Mouse (Mus musculus): ENCODE data around the gene Nrxn1. TPM values are rescaled to one million over a fixed set of nuclear protein-coding genes. Genes with fewer than 3 reads are reported as not detected.
A peak's percentile ranks its signal among the peaks of the same experiment; 100 is the strongest.
"Not testable (repeated sequence)": the region's sequence is repeated elsewhere in the genome, so short reads cannot be mapped to it uniquely, and the experiment has no call there.

Gene Nrxn1
- polyA plus RNA-seq, 1 experiment, result 2.4 TPM

DNA sequence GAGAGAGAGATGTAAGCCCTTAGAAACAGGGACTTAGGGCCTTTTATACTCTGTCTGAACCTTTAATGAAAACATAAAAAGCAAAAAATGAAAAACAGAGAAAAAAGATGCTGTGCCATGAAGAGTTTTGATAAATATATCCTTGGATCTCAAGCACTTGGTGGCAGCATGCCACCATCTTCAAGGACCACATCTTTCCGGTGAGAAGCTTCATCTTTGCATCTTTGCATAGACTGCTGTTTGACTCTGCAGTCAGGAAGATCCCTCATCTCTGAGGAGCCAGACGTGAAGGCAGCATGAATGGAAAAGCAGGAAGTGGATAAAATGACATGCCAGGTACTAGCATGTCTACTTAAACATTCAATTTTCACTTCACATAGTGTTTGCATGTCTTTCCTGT lies 586.8 kb downstream of the Nrxn1 start:
- WGBS, result 47% methylated on average over 2 of the region's 2 CpGs

DNA sequence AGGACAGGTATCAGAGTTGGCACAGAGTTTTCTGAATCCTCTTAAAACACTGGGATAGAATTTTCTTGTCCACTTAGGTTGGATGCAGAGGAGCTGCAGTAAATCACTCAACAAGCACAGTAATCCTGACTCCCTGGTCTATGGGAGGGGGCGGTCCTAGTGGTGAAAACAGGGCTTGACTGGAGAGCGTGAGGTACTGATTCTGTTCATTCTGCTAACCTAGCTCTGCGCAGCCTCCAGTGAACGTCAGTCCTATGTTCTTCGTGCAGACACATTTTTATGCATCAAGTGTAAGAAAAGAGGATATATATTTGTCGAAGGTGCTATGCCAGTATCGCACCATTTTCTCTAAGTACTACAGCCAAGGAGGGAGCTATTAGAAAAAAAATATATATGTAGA lies 588.9 kb downstream of the Nrxn1 start:
- H3K4me1 ChIP-seq (ENCODE audit: control insufficient read depth, insufficient read depth, low read length); H3K4me3 ChIP-seq (replicated peaks; ENCODE audit: extremely low read depth, low read depth, low read length); DNase-seq: not testable (repeated sequence)
- 75% methylated on average over 7 of the region's 7 CpGs for WGBS

More for the DNA sequence above, 586.8 kb downstream of the Nrxn1 start:
- TF ChIP-seq POLR2A (IDR thresholded peaks at IDR 0.05; ENCODE audit: borderline replicate concordance, extremely low read depth, low read depth, low read length) (no peak), CTCF (IDR thresholded peaks at IDR 0.05; ENCODE audit: insufficient read depth, low read length) (no peak)
- Histone ChIP-seq H3K4me1 (ENCODE audit: control insufficient read depth, insufficient read depth, low read length) (no peaks in the 10 kb centered on the region), H3K4me3 (replicated peaks; ENCODE audit: extremely low read depth, low read depth, low read length) (no peak overlapping the region)
- DNase-seq, result no peak

DNA sequence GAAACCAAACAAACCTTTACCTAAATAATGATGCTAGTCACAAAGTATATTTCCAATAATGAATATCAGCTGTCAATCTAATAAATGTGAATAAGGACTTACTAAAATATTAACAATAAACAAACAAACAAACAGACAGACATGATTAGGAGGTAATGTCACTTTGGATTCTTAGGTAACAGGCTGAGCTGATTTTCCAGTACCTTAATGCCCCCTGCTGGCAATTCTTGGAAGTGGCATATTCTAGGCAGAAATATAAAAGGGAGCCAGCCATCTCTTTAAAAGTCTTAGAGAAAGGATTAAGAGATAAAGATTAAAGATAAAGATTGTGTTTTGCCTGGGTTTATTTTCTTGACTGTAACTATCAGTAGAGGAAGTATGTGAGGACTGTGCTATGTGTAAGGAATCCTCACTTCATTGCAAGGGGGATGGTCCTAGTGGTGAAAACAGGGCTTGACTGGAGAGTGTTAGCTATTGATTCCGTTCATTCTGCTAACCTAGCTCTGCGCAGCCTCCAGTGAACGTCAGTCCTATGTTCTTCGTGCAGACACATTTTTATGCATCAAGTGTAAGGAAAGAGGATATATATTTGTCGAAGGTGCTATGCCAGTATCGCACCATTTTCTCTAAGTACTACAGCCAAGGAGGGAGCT lies 591.7 kb downstream of the Nrxn1 start:
- TF ChIP-seq POLR2A (IDR thresholded peaks at IDR 0.05; ENCODE audit: borderline replicate concordance, extremely low read depth, low read depth, low read length) (no peak), CTCF (IDR thresholded peaks at IDR 0.05; ENCODE audit: insufficient read depth, low read length) (0 out of 2 replicates have a peak, but pooled peaks have one; percentile 12)
- H3K4me3 ChIP-seq (replicated peaks; ENCODE audit: extremely low read depth, low read depth, low read length), result no peak overlapping the region
- no peaks in the 10 kb centered on the region for H3K4me1 ChIP-seq (ENCODE audit: control insufficient read depth, insufficient read depth, low read length)
- WGBS, result 50% methylated on average over 6 of the region's 6 CpGs
- DNase-seq, result peak; percentile 9

DNA sequence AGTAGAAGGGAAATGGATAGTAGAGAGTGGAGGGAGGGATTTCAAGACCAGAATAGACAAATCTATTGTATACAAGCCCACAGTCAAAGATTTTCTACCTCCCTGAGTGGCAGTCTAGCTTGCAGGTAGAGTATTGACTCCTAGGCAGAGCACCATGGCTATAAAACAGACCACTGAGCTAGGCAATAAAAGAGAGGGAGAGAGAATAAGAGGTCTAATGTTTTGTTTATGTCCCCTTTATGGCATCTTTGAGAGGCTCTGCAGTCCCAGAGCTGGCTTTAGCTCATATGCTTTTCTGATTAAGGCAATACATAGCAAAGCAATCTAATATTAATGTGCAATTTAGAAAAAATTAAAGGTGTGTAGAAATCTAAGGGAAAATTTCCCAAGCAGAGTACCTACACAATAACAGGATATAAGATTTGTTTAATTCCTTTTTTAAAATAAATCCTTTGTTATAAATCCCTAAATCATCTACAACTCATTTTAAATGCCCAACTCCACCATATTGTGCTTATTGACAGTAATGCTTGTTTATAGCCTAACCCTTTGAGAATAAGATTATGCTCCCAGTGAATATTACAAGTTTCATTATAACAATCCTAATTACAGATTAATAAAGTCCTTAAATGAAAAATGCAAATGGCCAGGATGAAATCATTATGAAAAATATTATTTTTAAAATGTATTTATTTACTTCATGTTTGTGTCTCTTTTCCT lies 613.2 kb downstream of the Nrxn1 start:
- TF ChIP-seq POLR2A (IDR thresholded peaks at IDR 0.05; ENCODE audit: borderline replicate concordance, extremely low read depth, low read depth, low read length), result no peak
- TF ChIP-seq CTCF (IDR thresholded peaks at IDR 0.05; ENCODE audit: insufficient read depth, low read length), result no peak
- Histone ChIP-seq H3K4me1 (ENCODE audit: control insufficient read depth, insufficient read depth, low read length) (no peaks in the 10 kb centered on the region), H3K4me3 (replicated peaks; ENCODE audit: extremely low read depth, low read depth, low read length) (no peak overlapping the region)
- DNase-seq, result no peak

DNA sequence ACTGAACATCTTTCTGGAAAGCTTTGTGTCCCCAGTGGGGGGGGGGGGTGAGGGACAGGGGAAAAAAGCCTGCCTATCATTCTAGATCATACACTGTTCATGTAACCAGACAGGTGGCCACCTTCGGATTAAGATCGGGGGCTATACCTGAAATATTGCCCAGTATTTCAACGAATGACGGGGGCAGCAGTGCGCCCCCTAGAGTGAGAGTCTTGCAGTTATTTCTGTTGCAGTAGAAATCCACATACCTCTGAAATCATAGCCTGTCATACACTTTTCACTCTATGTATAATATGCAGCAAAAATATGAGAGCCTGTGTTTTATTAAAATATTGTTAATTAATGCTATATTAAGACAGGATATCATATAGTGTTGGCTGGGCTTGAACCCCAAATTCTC lies 636.1 kb downstream of the Nrxn1 start:
- DNase-seq, result no peak
- H3K4me1 ChIP-seq (ENCODE audit: control insufficient read depth, insufficient read depth, low read length), result no peaks in the 10 kb centered on the region
- 35% methylated on average over 5 of the region's 5 CpGs for WGBS
- TF ChIP-seq CTCF (IDR thresholded peaks at IDR 0.05; ENCODE audit: insufficient read depth, low read length), result no peak
- no peak for TF ChIP-seq POLR2A (IDR thresholded peaks at IDR 0.05; ENCODE audit: borderline replicate concordance, extremely low read depth, low read depth, low read length)
- H3K4me3 ChIP-seq (replicated peaks; ENCODE audit: extremely low read depth, low read depth, low read length), result no peak overlapping the region

DNA sequence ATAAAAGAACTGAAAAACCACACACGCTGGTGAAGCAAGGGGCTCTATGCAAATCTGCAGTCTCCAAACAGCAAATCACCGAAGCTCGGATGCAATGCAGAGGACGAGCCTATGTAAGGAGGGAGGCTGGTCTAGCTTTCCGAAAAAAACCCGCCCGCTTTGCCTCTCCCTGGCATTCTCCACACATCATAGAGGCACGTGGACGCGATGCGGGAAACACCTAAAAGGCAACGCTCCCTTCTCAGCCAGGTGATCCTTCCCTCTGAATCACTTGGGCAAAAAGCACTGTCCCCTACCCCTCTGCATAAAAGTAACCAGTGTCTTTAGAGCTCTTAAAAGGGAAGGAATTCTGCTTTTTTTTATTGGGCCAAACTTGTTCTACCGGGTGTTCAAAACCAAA lies 637.0 kb downstream of the Nrxn1 start:
- TF ChIP-seq CTCF (IDR thresholded peaks at IDR 0.05; ENCODE audit: insufficient read depth, low read length) (no peak), POLR2A (IDR thresholded peaks at IDR 0.05; ENCODE audit: borderline replicate concordance, extremely low read depth, low read depth, low read length) (no peak)
- WGBS, result 2% methylated on average over 13 of the region's 13 CpGs
- Histone ChIP-seq H3K4me1 (ENCODE audit: control insufficient read depth, insufficient read depth, low read length) (no peaks in the 10 kb centered on the region), H3K4me3 (replicated peaks; ENCODE audit: extremely low read depth, low read depth, low read length) (no peak overlapping the region)
- DNase-seq, result no peak

DNA sequence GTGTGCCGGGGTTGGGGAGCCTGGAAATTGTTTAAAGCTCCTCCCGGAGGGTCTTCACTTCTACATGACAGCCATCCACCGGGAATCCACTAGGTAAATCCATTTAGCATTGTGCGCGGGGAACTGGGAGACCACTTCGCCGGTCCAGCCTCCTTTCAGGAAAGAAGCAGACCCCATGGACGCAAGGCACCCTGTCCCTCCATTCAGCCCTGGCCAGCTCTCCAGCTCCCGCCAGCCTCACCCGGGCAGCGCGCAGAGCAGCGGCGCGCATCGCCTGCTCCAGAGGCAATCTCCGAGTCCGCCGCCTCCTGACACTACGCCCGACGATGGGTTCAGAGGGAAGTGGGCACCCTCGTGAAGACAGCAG lies 637.5 kb downstream of the Nrxn1 start:
- TF ChIP-seq CTCF (IDR thresholded peaks at IDR 0.05; ENCODE audit: insufficient read depth, low read length) (no peak), POLR2A (IDR thresholded peaks at IDR 0.05; ENCODE audit: borderline replicate concordance, extremely low read depth, low read depth, low read length) (no peak)
- under 1% methylated on average over 23 of the region's 23 CpGs for WGBS
- Histone ChIP-seq H3K4me1 (ENCODE audit: control insufficient read depth, insufficient read depth, low read length) (no peaks in the 10 kb centered on the region), H3K4me3 (replicated peaks; ENCODE audit: extremely low read depth, low read depth, low read length) (no peak overlapping the region)
- no peak for DNase-seq

DNA sequence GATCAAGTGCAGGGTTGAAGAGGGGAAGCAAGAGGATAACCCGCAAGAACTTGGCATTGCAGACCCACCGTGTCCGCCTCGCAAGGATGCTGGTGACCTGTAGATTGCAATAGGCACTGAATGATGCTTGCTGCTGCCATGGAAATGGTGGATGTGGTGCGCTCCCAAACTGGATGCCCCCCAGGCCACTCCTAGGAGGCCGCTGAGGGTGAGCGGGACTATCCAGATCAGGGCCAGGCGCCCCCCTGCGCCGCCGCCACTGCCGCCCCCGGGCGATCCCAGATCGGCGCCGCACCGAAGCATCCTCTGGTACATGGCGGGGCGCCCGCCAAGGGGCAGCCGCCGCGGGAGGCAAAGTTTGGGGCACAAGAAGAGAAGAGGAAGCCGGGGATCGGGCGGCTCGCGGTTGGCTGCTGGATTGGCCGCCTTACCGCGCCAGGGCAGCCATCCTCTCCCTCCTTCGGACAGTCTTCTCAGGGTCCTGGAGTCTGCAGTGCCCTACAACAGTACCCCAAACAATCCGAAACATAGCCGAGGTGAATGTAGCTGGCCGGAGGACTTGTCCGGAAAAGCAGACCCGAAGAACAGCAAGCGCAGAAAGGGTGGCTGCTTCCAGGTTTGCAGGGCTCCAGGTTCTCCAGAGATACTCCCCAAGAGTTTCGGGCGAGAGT lies 638.0 kb downstream of the Nrxn1 start:
- DNase-seq, result no peak
- TF ChIP-seq CTCF (IDR thresholded peaks at IDR 0.05; ENCODE audit: insufficient read depth, low read length) (no peak), POLR2A (IDR thresholded peaks at IDR 0.05; ENCODE audit: borderline replicate concordance, extremely low read depth, low read depth, low read length) (no peak)
- 2% methylated on average over 41 of the region's 41 CpGs for WGBS
- no peak overlapping the region for H3K4me3 ChIP-seq (replicated peaks; ENCODE audit: extremely low read depth, low read depth, low read length)
- no peaks in the 10 kb centered on the region for H3K4me1 ChIP-seq (ENCODE audit: control insufficient read depth, insufficient read depth, low read length)

DNA sequence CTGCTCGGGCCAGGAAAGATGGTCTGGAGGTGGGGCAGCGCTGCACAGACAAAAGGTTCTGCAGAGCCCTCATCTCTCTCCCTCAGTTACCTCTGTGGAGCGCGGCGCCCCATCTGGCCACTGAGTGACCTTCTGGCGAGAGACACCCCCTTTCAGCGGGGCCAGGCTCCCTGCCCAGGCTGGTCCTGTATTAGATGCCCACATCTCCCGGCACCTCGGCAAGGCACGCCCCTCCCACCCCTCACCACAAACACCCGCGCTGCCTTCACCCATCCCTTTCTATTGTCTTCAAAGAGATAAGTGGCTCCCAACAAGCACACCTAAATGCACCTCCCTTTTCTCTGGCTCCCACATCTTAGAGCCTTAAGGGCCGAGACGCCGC lies 638.5 kb downstream of the Nrxn1 start:
- no peak for DNase-seq
- TF ChIP-seq CTCF (IDR thresholded peaks at IDR 0.05; ENCODE audit: insufficient read depth, low read length) (no peak), POLR2A (IDR thresholded peaks at IDR 0.05; ENCODE audit: borderline replicate concordance, extremely low read depth, low read depth, low read length) (no peak)
- WGBS, result 7% methylated on average over 15 of the region's 15 CpGs
- Histone ChIP-seq H3K4me1 (ENCODE audit: control insufficient read depth, insufficient read depth, low read length) (no peaks in the 10 kb centered on the region), H3K4me3 (replicated peaks; ENCODE audit: extremely low read depth, low read depth, low read length) (no peak overlapping the region)

DNA sequence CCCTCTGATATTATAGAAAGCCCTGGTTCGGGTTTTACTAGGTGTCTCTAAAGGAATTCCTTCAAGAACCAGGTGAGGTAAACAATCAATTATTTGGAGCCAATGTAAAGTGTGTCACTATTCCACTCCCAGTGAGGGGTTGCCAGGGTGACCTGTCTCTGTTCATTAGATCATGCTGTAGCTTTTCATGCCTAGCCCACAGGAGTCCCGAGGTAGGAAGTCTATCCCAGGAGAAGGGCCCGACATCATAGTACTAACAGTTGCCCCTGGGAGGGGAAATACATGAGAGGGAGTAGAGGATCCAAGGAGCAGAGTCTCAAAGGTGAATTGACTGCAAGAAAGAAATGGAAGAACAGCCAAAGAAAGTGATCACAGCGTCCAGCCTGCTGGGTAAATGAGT lies 639.6 kb downstream of the Nrxn1 start:
- DNase-seq, result no peak
- no peaks in the 10 kb centered on the region for H3K4me1 ChIP-seq (ENCODE audit: control insufficient read depth, insufficient read depth, low read length)
- 43% methylated on average over 4 of the region's 4 CpGs for WGBS
- no peak overlapping the region for H3K4me3 ChIP-seq (replicated peaks; ENCODE audit: extremely low read depth, low read depth, low read length)
- TF ChIP-seq POLR2A (IDR thresholded peaks at IDR 0.05; ENCODE audit: borderline replicate concordance, extremely low read depth, low read depth, low read length), result no peak
- no peak for TF ChIP-seq CTCF (IDR thresholded peaks at IDR 0.05; ENCODE audit: insufficient read depth, low read length)
